Mouse (Mus musculus): ENCODE measurements around the gene Sash3. TPM values are rescaled to one million over a fixed set of nuclear protein-coding genes. Genes with fewer than 3 reads are reported as not detected.

Gene Sash3
- polyA plus RNA-seq, 1 experiment: not detected

- no peak for TF ChIP-seq CTCF (IDR thresholded peaks at IDR 0.05; ENCODE audit: low read depth, low read length)
- Histone ChIP-seq H3K4me3 (ENCODE audit: low read depth, low read length) (no peak overlapping the region), H3K9ac (ENCODE audit: low read depth, poor library complexity, severe bottlenecking) (no peak overlapping the region), H3K4me1 (ENCODE audit: control insufficient read depth, insufficient read depth, low read length) (no peaks in the 10 kb centered on the region), H3K27ac (ENCODE audit: insufficient read depth, low read length) (no peak overlapping the region), H3K36me3 (ENCODE audit: control insufficient read depth, insufficient read depth, low read length, poor library complexity, severe bottlenecking) (no peaks in the 10 kb centered on the region), H3K27me3 (ENCODE audit: control insufficient read depth, insufficient read depth, low read length, poor library complexity, severe bottlenecking) (no peaks in the 10 kb centered on the region), H3K9me3 (replicated peaks; ENCODE audit: control insufficient read depth, insufficient read depth, low read length, poor library complexity, severe bottlenecking) (no peaks in the 10 kb centered on the region)
Measured at GRCm38 (mm10) chrX:48193235-48194152, 47.3 kb downstream of the Sash3 start.

- no peak overlapping the region for H3K4me3 ChIP-seq (ENCODE audit: low read depth, low read length)
- TF ChIP-seq POLR2A (IDR thresholded peaks at IDR 0.05; ENCODE audit: insufficient read depth, low read length) (no peak), CTCF (IDR thresholded peaks at IDR 0.05; ENCODE audit: low read depth, low read length) (no peak), EP300 (IDR thresholded peaks at IDR 0.05; ENCODE audit: insufficient read depth, low read depth, low read length) (no peak)
Measured at GRCm38 (mm10) chrX:48197856-48198255, 51.6 kb downstream of the Sash3 start.

GRCm38 (mm10) chrX:48199026-48199425 is 52.8 kb downstream of the Sash3 start:
- Histone ChIP-seq H3K9ac (ENCODE audit: low read depth, poor library complexity, severe bottlenecking) (no peak overlapping the region), H3K9me3 (replicated peaks; ENCODE audit: control insufficient read depth, insufficient read depth, low read length, poor library complexity, severe bottlenecking) (no peaks in the 10 kb centered on the region), H3K4me1 (ENCODE audit: control insufficient read depth, insufficient read depth, low read length) (no peaks in the 10 kb centered on the region), H3K27ac (ENCODE audit: insufficient read depth, low read length) (no peak overlapping the region), H3K27me3 (ENCODE audit: control insufficient read depth, insufficient read depth, low read length, poor library complexity, severe bottlenecking) (no peaks in the 10 kb centered on the region), H3K36me3 (ENCODE audit: control insufficient read depth, insufficient read depth, low read length, poor library complexity, severe bottlenecking) (no peaks in the 10 kb centered on the region), H3K4me3 (ENCODE audit: low read depth, low read length) (no peak overlapping the region)
- TF ChIP-seq EP300 (IDR thresholded peaks at IDR 0.05; ENCODE audit: insufficient read depth, low read depth, low read length) (no peak), CTCF (IDR thresholded peaks at IDR 0.05; ENCODE audit: low read depth, low read length) (no peak), POLR2A (IDR thresholded peaks at IDR 0.05; ENCODE audit: insufficient read depth, low read length) (no peak)

More at GRCm38 (mm10) chrX:48197856-48198255, 51.6 kb downstream of the Sash3 start:
- Histone ChIP-seq H3K27ac (ENCODE audit: insufficient read depth, low read length) (no peak overlapping the region), H3K36me3 (ENCODE audit: control insufficient read depth, insufficient read depth, low read length, poor library complexity, severe bottlenecking) (no peaks in the 10 kb centered on the region), H3K27me3 (ENCODE audit: control insufficient read depth, insufficient read depth, low read length, poor library complexity, severe bottlenecking) (no peaks in the 10 kb centered on the region), H3K9ac (ENCODE audit: low read depth, poor library complexity, severe bottlenecking) (no peak overlapping the region), H3K4me1 (ENCODE audit: control insufficient read depth, insufficient read depth, low read length) (no peaks in the 10 kb centered on the region), H3K9me3 (replicated peaks; ENCODE audit: control insufficient read depth, insufficient read depth, low read length, poor library complexity, severe bottlenecking) (no peaks in the 10 kb centered on the region)

GRCm38 (mm10) chrX:48200699-48201098 is 54.5 kb downstream of the Sash3 start:
- Histone ChIP-seq H3K27ac (ENCODE audit: insufficient read depth, low read length) (no peak overlapping the region), H3K9me3 (replicated peaks; ENCODE audit: control insufficient read depth, insufficient read depth, low read length, poor library complexity, severe bottlenecking) (no peaks in the 10 kb centered on the region), H3K4me3 (ENCODE audit: low read depth, low read length) (no peak overlapping the region), H3K4me1 (ENCODE audit: control insufficient read depth, insufficient read depth, low read length) (no peaks in the 10 kb centered on the region), H3K27me3 (ENCODE audit: control insufficient read depth, insufficient read depth, low read length, poor library complexity, severe bottlenecking) (no peaks in the 10 kb centered on the region), H3K36me3 (ENCODE audit: control insufficient read depth, insufficient read depth, low read length, poor library complexity, severe bottlenecking) (no peaks in the 10 kb centered on the region), H3K9ac (ENCODE audit: low read depth, poor library complexity, severe bottlenecking) (no peak overlapping the region)
- TF ChIP-seq POLR2A (IDR thresholded peaks at IDR 0.05; ENCODE audit: insufficient read depth, low read length) (no peak), CTCF (IDR thresholded peaks at IDR 0.05; ENCODE audit: low read depth, low read length) (no peak), EP300 (IDR thresholded peaks at IDR 0.05; ENCODE audit: insufficient read depth, low read depth, low read length) (no peak)

- Histone ChIP-seq H3K9ac (ENCODE audit: low read depth, poor library complexity, severe bottlenecking) (no peak overlapping the region), H3K27ac (ENCODE audit: insufficient read depth, low read length) (no peak overlapping the region), H3K4me3 (ENCODE audit: low read depth, low read length) (no peak overlapping the region), H3K36me3 (ENCODE audit: control insufficient read depth, insufficient read depth, low read length, poor library complexity, severe bottlenecking) (no peaks in the 10 kb centered on the region), H3K9me3 (replicated peaks; ENCODE audit: control insufficient read depth, insufficient read depth, low read length, poor library complexity, severe bottlenecking) (no peaks in the 10 kb centered on the region), H3K27me3 (ENCODE audit: control insufficient read depth, insufficient read depth, low read length, poor library complexity, severe bottlenecking) (no peaks in the 10 kb centered on the region), H3K4me1 (ENCODE audit: control insufficient read depth, insufficient read depth, low read length) (no peaks in the 10 kb centered on the region)
- TF ChIP-seq CTCF (IDR thresholded peaks at IDR 0.05; ENCODE audit: low read depth, low read length): no peak
- no peak for TF ChIP-seq POLR2A (IDR thresholded peaks at IDR 0.05; ENCODE audit: insufficient read depth, low read length)
- TF ChIP-seq EP300 (IDR thresholded peaks at IDR 0.05; ENCODE audit: insufficient read depth, low read depth, low read length): no peak
Measured at GRCm38 (mm10) chrX:48201973-48202372, 55.7 kb downstream of the Sash3 start.

GRCm38 (mm10) chrX:48202436-48202835 is 56.2 kb downstream of the Sash3 start:
- H3K27ac ChIP-seq (ENCODE audit: insufficient read depth, low read length): no peak overlapping the region
- no peaks in the 10 kb centered on the region for H3K4me1 ChIP-seq (ENCODE audit: control insufficient read depth, insufficient read depth, low read length)
- TF ChIP-seq EP300 (IDR thresholded peaks at IDR 0.05; ENCODE audit: insufficient read depth, low read depth, low read length) (no peak), POLR2A (IDR thresholded peaks at IDR 0.05; ENCODE audit: insufficient read depth, low read length) (no peak), CTCF (IDR thresholded peaks at IDR 0.05; ENCODE audit: low read depth, low read length) (no peak)
- H3K36me3 ChIP-seq (ENCODE audit: control insufficient read depth, insufficient read depth, low read length, poor library complexity, severe bottlenecking): no peaks in the 10 kb centered on the region
- no peaks in the 10 kb centered on the region for H3K27me3 ChIP-seq (ENCODE audit: control insufficient read depth, insufficient read depth, low read length, poor library complexity, severe bottlenecking)
- H3K9ac ChIP-seq (ENCODE audit: low read depth, poor library complexity, severe bottlenecking): no peak overlapping the region
- no peak overlapping the region for H3K4me3 ChIP-seq (ENCODE audit: low read depth, low read length)
- H3K9me3 ChIP-seq (replicated peaks; ENCODE audit: control insufficient read depth, insufficient read depth, low read length, poor library complexity, severe bottlenecking): no peaks in the 10 kb centered on the region

Data from ES-Bruce4 (cell line).